Mouse (Mus musculus) limb, embryonic 14.5 days (tissue): Measurements from ENCODE around the gene Adsl. TPM values are rescaled to one million over a fixed set of nuclear protein-coding genes. Genes with fewer than 3 reads are reported as not detected.

ENCODE experiments used
- ATAC-seq: fragments of 200-750 bp; cut with Nextera tagmentation; 2 replicates; pipeline ENCODE4 v1.8.0; 2017; ENCODE audit warnings: low read depth, moderate number of reproducible peaks, moderate TSS enrichment; ENCODE audit not compliant: low FRiP score
- DNase-seq: peaks from one replicate; pipeline ENCODE4 v3.0.0-alpha.2; 2015; ENCODE audit warnings: low spot score
- H3K27ac ChIP-seq: fragments of 300-500 bp; sonication (generic); replicated peaks from 2 replicates; pipeline ENCODE4 v1.5.1; 2014; ENCODE audit warnings: low read depth, mild to moderate bottlenecking, low read length, moderate library complexity, mixed read lengths
- H3K27me3 ChIP-seq: fragments of 300-500 bp; sonication (generic); 2 replicates; pipeline ENCODE4 v1.6.1; 2014; ENCODE audit warnings: low read length, mixed read lengths; ENCODE audit not compliant: control insufficient read depth, insufficient read depth
- H3K36me3 ChIP-seq: fragments of 300-500 bp; sonication (generic); 2 replicates; pipeline ENCODE4 v1.6.1; 2014; ENCODE audit warnings: mild to moderate bottlenecking, low read length, moderate library complexity, mixed read lengths; ENCODE audit not compliant: control insufficient read depth, insufficient read depth
- H3K4me1 ChIP-seq: fragments of 300-500 bp; sonication (generic); 2 replicates; pipeline ENCODE4 v1.6.1; 2014; ENCODE audit warnings: antibody characterized with exemption, low read length, mixed read lengths; ENCODE audit not compliant: control insufficient read depth, insufficient read depth
- H3K4me2 ChIP-seq: fragments of 300-500 bp; sonication (generic); replicated peaks from 2 replicates; pipeline ENCODE4 v1.6.1; 2014; ENCODE audit warnings: low read depth, mild to moderate bottlenecking, low read length, moderate library complexity; ENCODE audit not compliant: severe bottlenecking
- H3K4me3 ChIP-seq: fragments of 300-500 bp; sonication (generic); replicated peaks from 2 replicates; pipeline ENCODE4 v1.5.1; 2014; ENCODE audit warnings: low read length
- H3K9ac ChIP-seq: fragments of 300-500 bp; sonication (generic); 2 replicates; pipeline ENCODE4 v1.6.1; 2014; ENCODE audit warnings: mild to moderate bottlenecking, low read depth, low read length, moderate library complexity; ENCODE audit not compliant: severe bottlenecking
- H3K9me3 ChIP-seq: fragments of 300-500 bp; sonication (generic); 2 replicates; pipeline ENCODE4 v1.6.1; 2016; ENCODE audit warnings: low read length; ENCODE audit not compliant: control insufficient read depth
- POLR2A ChIP-seq: fragments of 200-500 bp; IDR thresholded peaks from 2 replicates; pipeline ENCODE4 v1.8.0; 2012; ENCODE audit warnings: inconsistent platforms, mild to moderate bottlenecking, moderate library complexity, borderline replicate concordance; ENCODE audit not compliant: insufficient read depth, insufficient read length; ENCODE audit errors: extremely low read depth
- WGBS: fragments of 180-500 bp; shearing (Covaris S2); extraction: QIAGEN DNeasy Blood & Tissue Kit; methylation state at CpG from one replicate; pipeline ENCODE4 v1.1.7; 2014; 5-methylcytosine and 5-hydroxymethylcytosine counted together
- polyA plus RNA-seq, 2 experiments: library from polyadenylated mRNA; depleted of rRNA in 1 of 2; stranded (reverse) in 1 of 2; unstranded in 1 of 2; fragments of >200 nt; fragmentation: Nextera tagmentation in 1 of 2; extraction: Ambion mirVana in 1 of 2; gene quantifications; 2 replicates each; pipeline versions ENCODE4 v1.2.1 to v1.2.3; 2012 to 2014

The Adsl gene
- polyA plus RNA-seq, 2 experiments: 101 to 114 TPM

GRCm38 (mm10) chr15:80977620-80978334, 29.5 kb downstream of the Adsl start, which contains the start of gene Sgsm3:
TSS of gene Sgsm3 (plus strand) at chr15:80977765.
- Histone ChIP-seq H3K4me1 (peaks cover 5% of the 10 kb centered on the region; the same call in 1 of the 2 replicates), H3K27me3 (no peaks in the 10 kb centered on the region), H3K4me2 (peak within 1 kb of the TSS; percentile 88), H3K36me3 (no peaks in the 10 kb centered on the region), H3K27ac (no peak within 1 kb of the TSS), H3K9ac (peak within 1 kb of the TSS; percentile 70), H3K9me3 (no peaks in the 10 kb centered on the region), H3K4me3 (peak within 1 kb of the TSS; percentile 80)
- under 1% methylated on average over 56 of the region's 67 CpGs for WGBS
- TF ChIP-seq POLR2A: 0 out of 2 replicates have a peak, but pooled peaks have one; percentile 55
- ATAC-seq: peak; percentile 91
- peak; percentile 84 for DNase-seq

- no peak overlapping the region for H3K9ac ChIP-seq
- 80% methylated on average over 4 of the region's 4 CpGs for WGBS
- H3K4me1 ChIP-seq: peaks cover 5% of the 10 kb centered on the region; the same call in 1 of the 2 replicates
- DNase-seq (no peak), ATAC-seq (no peak)
- no peaks in the 10 kb centered on the region for H3K9me3 ChIP-seq
- no peak overlapping the region for H3K27ac ChIP-seq
- H3K36me3 ChIP-seq: no peaks in the 10 kb centered on the region
- H3K4me3 ChIP-seq: no peak overlapping the region
- no peak for TF ChIP-seq POLR2A
- H3K27me3 ChIP-seq: no peaks in the 10 kb centered on the region
- H3K4me2 ChIP-seq: no peak overlapping the region
These were observed 31.3 kb downstream of the Adsl start for GRCm38 (mm10) chr15:80979611-80980010.

DNA sequence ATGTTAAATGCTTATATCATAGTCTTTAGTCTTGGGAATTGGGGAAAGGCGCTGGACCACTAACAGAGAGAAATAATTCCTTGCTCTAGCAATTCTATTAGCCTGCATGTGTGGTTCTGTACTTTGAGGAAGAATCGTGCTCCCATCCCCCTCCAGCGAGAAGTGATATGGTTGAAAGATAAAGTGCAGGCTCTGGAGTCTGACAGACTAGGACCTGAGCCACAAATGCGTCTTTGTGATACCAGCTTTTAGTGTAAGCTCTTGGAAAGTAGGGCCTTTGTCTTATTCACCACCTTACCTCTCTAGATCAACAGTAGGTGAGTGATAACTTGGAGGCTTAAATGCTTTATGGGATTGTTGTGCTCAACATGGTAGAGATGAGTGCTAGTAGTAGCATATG, 32.9 kb downstream of the Adsl start:
- Histone ChIP-seq H3K27me3 (no peaks in the 10 kb centered on the region), H3K4me3 (no peak overlapping the region), H3K27ac (no peak overlapping the region), H3K9ac (no peak overlapping the region), H3K4me1 (peaks cover 5% of the 10 kb centered on the region; the same call in 1 of the 2 replicates), H3K9me3 (no peaks in the 10 kb centered on the region), H3K36me3 (no peaks in the 10 kb centered on the region), H3K4me2 (no peak overlapping the region)
- WGBS: 85% methylated on average over 4 of the region's 4 CpGs
- TF ChIP-seq POLR2A: no peak
- ATAC-seq (no peak), DNase-seq (no peak)

DNA sequence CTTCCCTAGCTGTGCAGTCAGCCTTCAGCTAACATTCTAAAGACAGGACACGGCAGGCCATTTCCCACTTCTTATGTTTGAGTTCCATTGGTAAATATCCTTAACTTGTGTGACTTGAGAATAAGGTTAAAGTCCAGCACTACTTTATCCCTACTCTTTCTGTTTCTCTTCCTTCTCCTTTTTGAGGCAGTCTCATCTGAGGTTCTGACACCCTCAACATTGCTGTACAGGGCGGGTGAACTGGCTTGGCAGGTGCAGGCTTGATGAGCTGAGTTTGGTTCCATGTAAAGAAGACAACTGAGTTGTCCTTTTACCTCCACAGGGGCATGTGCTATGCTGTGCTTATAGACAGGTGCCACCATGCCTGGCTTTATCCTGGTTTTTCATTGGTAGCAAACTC, 35.0 kb downstream of the Adsl start:
- WGBS: 90% methylated on average over 2 of the region's 2 CpGs
- Histone ChIP-seq H3K27ac (no peak overlapping the region), H3K9me3 (no peaks in the 10 kb centered on the region), H3K4me3 (no peak overlapping the region), H3K4me1 (0 out of 2 replicates have a peak, but pooled peaks cover 4% of the 10 kb centered on the region), H3K27me3 (no peaks in the 10 kb centered on the region), H3K36me3 (no peaks in the 10 kb centered on the region), H3K4me2 (no peak overlapping the region), H3K9ac (no peak overlapping the region)
- TF ChIP-seq POLR2A: no peak
- no peak for ATAC-seq
- DNase-seq: no peak

GRCm38 (mm10) chr15:80988331-80988730, 40.0 kb downstream of the Adsl start:
- Histone ChIP-seq H3K4me3 (no peak overlapping the region), H3K27ac (no peak overlapping the region), H3K4me2 (no peak overlapping the region), H3K9me3 (no peaks in the 10 kb centered on the region), H3K27me3 (no peaks in the 10 kb centered on the region), H3K4me1 (no peaks in the 10 kb centered on the region), H3K9ac (no peak overlapping the region), H3K36me3 (no peaks in the 10 kb centered on the region)
- WGBS: 53% methylated on average over 1 of the region's 1 CpGs
- DNase-seq (no peak), ATAC-seq (no peak)
- TF ChIP-seq POLR2A: no peak

DNA sequence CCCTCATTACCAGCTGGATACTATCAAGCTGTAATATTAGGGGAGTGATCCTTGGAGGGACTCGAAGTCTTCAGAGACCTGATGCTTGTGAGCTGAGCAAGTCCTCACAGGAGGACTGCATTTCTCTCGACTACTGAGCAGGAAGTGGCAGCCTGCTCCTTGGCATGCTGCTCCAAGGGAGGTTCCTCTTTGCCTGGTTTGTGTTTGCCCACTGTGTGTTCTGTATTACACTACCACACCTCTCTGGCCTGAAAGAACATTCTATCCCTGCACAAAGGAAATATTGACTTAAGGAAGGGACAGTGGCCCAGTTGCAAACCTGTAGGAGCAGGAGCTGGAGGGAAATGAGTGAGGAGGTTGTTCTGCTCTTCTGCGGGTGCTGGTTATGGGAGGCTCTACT, 41.4 kb downstream of the Adsl start:
- Histone ChIP-seq H3K4me2 (no peak overlapping the region), H3K27ac (no peak overlapping the region; the same call in 1 of the 2 replicates), H3K36me3 (no peaks in the 10 kb centered on the region), H3K27me3 (no peaks in the 10 kb centered on the region), H3K9ac (no peak overlapping the region), H3K4me3 (no peak overlapping the region), H3K9me3 (no peaks in the 10 kb centered on the region), H3K4me1 (no peaks in the 10 kb centered on the region)
- DNase-seq: no peak
- ATAC-seq: no peak
- 58% methylated on average over 3 of the region's 3 CpGs for whole genome bisulfite sequencing
- no peak for TF ChIP-seq POLR2A
